Mouse (Mus musculus) brown adipose tissue, adult 24 weeks (tissue): ENCODE measurements around the gene Ints7. TPM values are rescaled to one million over a fixed set of nuclear protein-coding genes. Genes with fewer than 3 reads are reported as not detected.

Source experiments
- H3K27ac ChIP-seq: fragments of 200-500 bp; replicated peaks from 2 replicates; pipeline ENCODE4 v1.5.1; 2012; ENCODE audit warnings: low read depth, mild to moderate bottlenecking, low read length
- H3K4me1 ChIP-seq: fragments of 200-500 bp; 2 replicates; pipeline ENCODE4 v1.6.1; 2012; ENCODE audit warnings: low read length, mixed read lengths; ENCODE audit not compliant: control insufficient read depth, insufficient read depth, insufficient read length
- H3K4me3 ChIP-seq: fragments of 200-500 bp; 2 replicates; pipeline ENCODE4 v1.5.1; 2012; ENCODE audit warnings: low read depth, mild to moderate bottlenecking, low read length, moderate library complexity; ENCODE audit not compliant: insufficient read depth
- polyA plus RNA-seq: library from polyadenylated mRNA; stranded (reverse); fragments of >200 nt; gene quantifications from 2 replicates; pipeline ENCODE4 v1.2.4, GENCODE M21; 2012; ENCODE audit not compliant: missing spikeins, insufficient read depth, insufficient read length

The Ints7 gene
- polyA plus RNA-seq, 1 experiment: 9.3 TPM

DNA sequence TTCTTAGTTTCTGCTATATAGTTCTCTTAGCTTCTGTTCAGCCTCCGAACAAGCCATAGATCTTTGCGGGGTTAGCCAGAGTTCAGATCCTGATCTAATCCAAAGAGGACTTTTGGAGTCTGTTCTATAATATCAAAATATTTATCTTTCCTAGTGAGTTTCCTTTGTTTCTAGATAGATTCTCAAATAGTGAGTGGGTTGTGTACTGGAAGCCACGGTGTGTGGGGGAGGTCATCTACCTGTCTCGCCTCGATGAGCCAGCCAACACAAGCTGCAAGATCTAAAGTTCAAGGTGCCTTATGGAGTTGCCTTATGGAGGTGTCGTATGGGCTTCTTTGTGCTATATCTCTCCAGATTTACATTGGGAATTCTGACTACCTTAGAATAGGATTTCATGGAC lies 88.2 kb downstream of the Ints7 start:
- Histone ChIP-seq H3K27ac (no peak overlapping the region), H3K4me1 (peaks cover 12% of the 10 kb centered on the region)

GRCm38 (mm10) chr1:191666351-191666750 lies 90.9 kb downstream of the Ints7 start:
- no peak overlapping the region for H3K27ac ChIP-seq
- no peak overlapping the region for H3K4me3 ChIP-seq
- H3K4me1 ChIP-seq: peaks cover 5% of the 10 kb centered on the region

More for the DNA sequence above, 88.2 kb downstream of the Ints7 start:
- H3K4me3 ChIP-seq: no peak overlapping the region

GRCm38 (mm10) chr1:191668030-191668429 lies 92.6 kb downstream of the Ints7 start:
- H3K27ac ChIP-seq: no peak overlapping the region
- no peaks in the 10 kb centered on the region for H3K4me1 ChIP-seq
- no peak overlapping the region for H3K4me3 ChIP-seq

Other genes starting within 250 kb of the Ints7 start
- gene Tmem206, start 249.7 kb upstream of the Ints7 start, polyA plus RNA-seq: 1.8 and 2.3 TPM in 2 replicates
- 895 and 923 TPM in 2 replicates for gene Ppp2r5a, start 172.4 kb upstream of the Ints7 start, polyA plus RNA-seq
- 1.1 and 1.8 TPM in 2 replicates for gene Dtl, start 92 bp upstream of the Ints7 start, polyA plus RNA-seq
- 34.1 and 40.5 TPM in 2 replicates for gene Lpgat1, start 142.2 kb downstream of the Ints7 start, polyA plus RNA-seq
- not detected in 2 replicates for gene Nek2, start 245.8 kb downstream of the Ints7 start, polyA plus RNA-seq